Mouse (Mus musculus): ENCODE results near the gene Them4. TPM values are rescaled to one million over a fixed set of nuclear protein-coding genes. Genes with fewer than 3 reads are reported as not detected.

Them4 gene
- polyA plus RNA-seq (2017; shearing (Covaris generic)) = 10.4 TPM

GRCm38 (mm10) chr3:94309633-94310363 is at the start of gene Them4:
Them4 (plus strand) TSS chr3:94310089.

GRCm38 (mm10) chr3:94263736-94264135 is 46.2 kb upstream of the Them4 start, which contains the start of gene Gm4778:
Gm4778 (plus strand) TSS chr3:94264036.

GRCm38 (mm10) chr3:94341959-94342422 is 32.1 kb downstream of the Them4 start, which contains the start of gene Them5:
Them5 (plus strand) TSS chr3:94342099.

GRCm38 (mm10) chr3:94362138-94362537 is 52.2 kb downstream of the Them4 start, which contains the start of gene C2cd4d:
C2cd4d (plus strand) TSS chr3:94362438.

GRCm38 (mm10) chr3:94372641-94373040 is 62.8 kb downstream of the Them4 start, which contains the start of gene Rorc:
Rorc (plus strand) TSS chr3:94372794.

Other genes with a start within 250 kb of the Them4 start
- gene Gm10697, start 237.4 kb upstream of the Them4 start, polyA plus RNA-seq (2017; shearing (Covaris generic)) = not detected
- not detected for gene Gm10696, start 131.9 kb upstream of the Them4 start, polyA plus RNA-seq (2017; shearing (Covaris generic))
- gene Gm5286, start 113.4 kb upstream of the Them4 start, polyA plus RNA-seq (2017; shearing (Covaris generic)) = not detected
- not detected for gene Gm4778, start 46.1 kb upstream of the Them4 start, polyA plus RNA-seq (2017; shearing (Covaris generic))
- gene Them5, start 32.0 kb downstream of the Them4 start, polyA plus RNA-seq (2017; shearing (Covaris generic)) = not detected
- not detected for gene C2cd4d, start 52.3 kb downstream of the Them4 start, polyA plus RNA-seq (2017; shearing (Covaris generic))
- 8.5 TPM for gene Rorc, start 62.7 kb downstream of the Them4 start, polyA plus RNA-seq (2017; shearing (Covaris generic))
- gene Lingo4, start 88.4 kb downstream of the Them4 start, polyA plus RNA-seq (2017; shearing (Covaris generic)) = 0.20 TPM
- gene Tdrkh, start 103.2 kb downstream of the Them4 start, polyA plus RNA-seq (2017; shearing (Covaris generic)) = 9.8 TPM
- 80.7 TPM for gene Mrpl9, start 133.2 kb downstream of the Them4 start, polyA plus RNA-seq (2017; shearing (Covaris generic))
- 1.3 TPM for gene Oaz3, start 133.8 kb downstream of the Them4 start, polyA plus RNA-seq (2017; shearing (Covaris generic))
- gene Celf3, start 168.2 kb downstream of the Them4 start, polyA plus RNA-seq (2017; shearing (Covaris generic)) = 1.6 TPM
- gene Riiad1, start 170.3 kb downstream of the Them4 start, polyA plus RNA-seq (2017; shearing (Covaris generic)) = not detected